Mouse (Mus musculus): Measurements from ENCODE around the gene Acoxl. TPM values are rescaled to one million over a fixed set of nuclear protein-coding genes. Genes with fewer than 3 reads are reported as not detected.

Acoxl gene
- total and polyA plus RNA-seq, 3 experiments: 0.05 TPM; not detected in 1

DNA sequence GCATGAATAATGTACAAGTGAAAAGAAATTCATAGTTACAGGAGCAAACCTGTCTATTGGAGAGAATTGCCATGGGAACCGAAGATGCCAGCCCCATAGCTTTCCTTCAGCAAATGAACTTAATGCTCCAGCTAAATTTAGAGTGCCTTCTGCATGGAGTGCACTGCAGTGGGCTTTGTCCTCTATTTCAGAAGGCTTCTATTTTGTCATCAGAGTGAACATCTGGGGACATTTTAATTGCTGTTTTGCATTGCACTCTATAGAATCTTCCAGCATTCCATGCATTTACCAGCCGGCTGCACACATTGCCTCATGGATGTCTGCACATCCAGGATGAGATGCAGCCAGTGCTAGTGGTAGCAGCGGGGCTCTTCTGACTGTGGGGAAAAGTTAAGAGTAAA is 94.9 kb downstream of the Acoxl start:
- Histone ChIP-seq H3K36me3 (replicated peaks) (no peaks in the 10 kb centered on the region), H3K27me3 (ENCODE audit: insufficient read depth, low read length) (peaks cover 7% of the 10 kb centered on the region; the same call in 1 of the 2 replicates), H3K4me1 (ENCODE audit: insufficient read depth, low read depth, low read length) (peaks cover 10% of the 10 kb centered on the region; the same call in 1 of the 2 replicates), H3K4me3 (ENCODE audit: low read depth, low read length) (no peak overlapping the region), H3K9me3 (replicated peaks) (no peaks in the 10 kb centered on the region)
- ATAC-seq (ENCODE audit: extremely low read depth, insufficient number of reproducible peaks, low FRiP score, poor library complexity, severe bottlenecking) (no peak), DNase-seq (ENCODE audit: low spot score) (no peak)
- TF ChIP-seq POLR2AphosphoS5 (IDR thresholded peaks at IDR 0.05; ENCODE audit: insufficient replicate concordance, low read depth, low read length): no peak

- H3K27me3 ChIP-seq (ENCODE audit: insufficient read depth, low read length): peaks cover 12% of the 10 kb centered on the region
- no peak overlapping the region for H3K4me3 ChIP-seq (ENCODE audit: low read depth, low read length)
- no peaks in the 10 kb centered on the region for H3K9me3 ChIP-seq (replicated peaks)
- ATAC-seq (ENCODE audit: extremely low read depth, insufficient number of reproducible peaks, low FRiP score, poor library complexity, severe bottlenecking) (no peak), DNase-seq (ENCODE audit: low spot score) (no peak)
- TF ChIP-seq POLR2AphosphoS5 (IDR thresholded peaks at IDR 0.05; ENCODE audit: insufficient replicate concordance, low read depth, low read length): no peak
- TF ChIP-seq CTCF (IDR thresholded peaks at IDR 0.05; ENCODE audit: low read depth, low read length): no peak
- no peak for TF ChIP-seq TAL1 (conservative IDR thresholded peaks at IDR 0.05; ENCODE audit: low read depth, low read length)
- no peak for TF ChIP-seq GATA2 (IDR thresholded peaks at IDR 0.05; ENCODE audit: borderline replicate concordance, low read depth, low read length)
- no peak for TF ChIP-seq GATA1 (IDR thresholded peaks at IDR 0.05; ENCODE audit: borderline replicate concordance, low read length)
- no peaks in the 10 kb centered on the region for H3K36me3 ChIP-seq (replicated peaks)
- H3K4me1 ChIP-seq (ENCODE audit: insufficient read depth, low read depth, low read length): no peaks in the 10 kb centered on the region; the same call in 1 of the 2 replicates
These were observed 98.4 kb downstream of the Acoxl start for GRCm38 (mm10) chr2:127937079-127937478.

- no peak for ATAC-seq (ENCODE audit: extremely low read depth, insufficient number of reproducible peaks, low FRiP score, poor library complexity, severe bottlenecking)
- no peaks in the 10 kb centered on the region; the same call in 1 of the 2 replicates for H3K4me1 ChIP-seq (ENCODE audit: insufficient read depth, low read depth, low read length)
- DNase-seq (ENCODE audit: low spot score): no peak
- no peak overlapping the region for H3K4me3 ChIP-seq (ENCODE audit: low read depth, low read length)
- peaks cover 13% of the 10 kb centered on the region for H3K27me3 ChIP-seq (ENCODE audit: insufficient read depth, low read length)
- TF ChIP-seq GATA1 (IDR thresholded peaks at IDR 0.05; ENCODE audit: borderline replicate concordance, low read length): no peak
- no peak for TF ChIP-seq TAL1 (conservative IDR thresholded peaks at IDR 0.05; ENCODE audit: low read depth, low read length)
- no peak for TF ChIP-seq GATA2 (IDR thresholded peaks at IDR 0.05; ENCODE audit: borderline replicate concordance, low read depth, low read length)
- no peak for TF ChIP-seq CTCF (IDR thresholded peaks at IDR 0.05; ENCODE audit: low read depth, low read length)
- no peak for TF ChIP-seq POLR2AphosphoS5 (IDR thresholded peaks at IDR 0.05; ENCODE audit: insufficient replicate concordance, low read depth, low read length)
- H3K9me3 ChIP-seq (replicated peaks): no peaks in the 10 kb centered on the region
- no peaks in the 10 kb centered on the region for H3K36me3 ChIP-seq (replicated peaks)
These were observed 100.5 kb downstream of the Acoxl start for GRCm38 (mm10) chr2:127939206-127939605.

DNA sequence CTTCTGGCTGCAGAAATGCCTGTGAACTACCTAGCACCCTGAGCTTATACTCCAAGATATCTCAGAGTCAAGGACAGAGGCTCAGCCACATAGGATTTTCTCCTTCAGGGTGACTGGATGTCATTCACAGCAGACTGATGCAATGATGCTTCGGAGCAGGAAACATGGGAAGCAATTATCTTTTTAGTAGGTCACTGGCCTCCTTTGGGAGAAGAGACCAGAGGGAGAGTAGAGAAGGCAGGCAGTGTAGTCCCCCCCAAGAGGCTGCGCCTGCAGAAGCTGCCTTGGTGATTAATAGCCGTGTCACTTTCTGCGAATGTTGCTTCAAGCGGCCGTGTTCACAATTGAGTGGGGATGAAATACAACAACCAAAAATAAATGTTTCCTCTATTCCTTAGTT is 121.9 kb downstream of the Acoxl start:
- Histone ChIP-seq H3K9me3 (replicated peaks) (no peaks in the 10 kb centered on the region), H3K4me1 (ENCODE audit: insufficient read depth, low read depth, low read length) (no peaks in the 10 kb centered on the region), H3K4me3 (ENCODE audit: low read depth, low read length) (no peak overlapping the region), H3K36me3 (replicated peaks) (no peaks in the 10 kb centered on the region), H3K27me3 (ENCODE audit: insufficient read depth, low read length) (peaks cover 7% of the 10 kb centered on the region)
- TF ChIP-seq CTCF (IDR thresholded peaks at IDR 0.05; ENCODE audit: low read depth, low read length) (no peak), TAL1 (conservative IDR thresholded peaks at IDR 0.05; ENCODE audit: low read depth, low read length) (no peak), GATA2 (IDR thresholded peaks at IDR 0.05; ENCODE audit: borderline replicate concordance, low read depth, low read length) (no peak), GATA1 (IDR thresholded peaks at IDR 0.05; ENCODE audit: borderline replicate concordance, low read length) (no peak), POLR2AphosphoS5 (IDR thresholded peaks at IDR 0.05; ENCODE audit: insufficient replicate concordance, low read depth, low read length) (no peak)
- no peak for DNase-seq (ENCODE audit: low spot score)
- no peak for ATAC-seq (ENCODE audit: extremely low read depth, insufficient number of reproducible peaks, low FRiP score, poor library complexity, severe bottlenecking)

DNA sequence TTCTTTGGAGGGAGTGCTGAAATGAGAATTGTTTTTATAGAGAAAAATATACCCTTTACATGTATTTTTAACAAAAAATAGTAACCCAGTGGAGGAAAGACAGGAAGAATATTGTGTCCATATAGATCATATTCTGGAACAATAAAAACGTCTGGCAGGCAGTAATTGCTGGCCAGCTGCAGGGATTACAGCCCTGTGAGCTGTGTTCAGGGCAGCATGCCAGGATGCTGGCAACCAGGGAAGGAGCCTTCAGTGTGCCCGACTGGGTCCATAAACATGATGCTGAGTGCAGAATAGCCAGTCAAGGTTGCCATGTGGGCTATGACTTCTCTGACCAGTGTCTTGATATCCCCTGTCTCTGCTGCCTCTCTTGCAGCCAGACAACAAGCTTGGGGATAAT is 122.5 kb downstream of the Acoxl start:
- H3K4me1 ChIP-seq (ENCODE audit: insufficient read depth, low read depth, low read length): no peaks in the 10 kb centered on the region
- no peaks in the 10 kb centered on the region for H3K36me3 ChIP-seq (replicated peaks)
- H3K27me3 ChIP-seq (ENCODE audit: insufficient read depth, low read length): peaks cover 7% of the 10 kb centered on the region
- TF ChIP-seq CTCF (IDR thresholded peaks at IDR 0.05; ENCODE audit: low read depth, low read length) (no peak), TAL1 (conservative IDR thresholded peaks at IDR 0.05; ENCODE audit: low read depth, low read length) (no peak), GATA1 (IDR thresholded peaks at IDR 0.05; ENCODE audit: borderline replicate concordance, low read length) (no peak), POLR2AphosphoS5 (IDR thresholded peaks at IDR 0.05; ENCODE audit: insufficient replicate concordance, low read depth, low read length) (no peak), GATA2 (IDR thresholded peaks at IDR 0.05; ENCODE audit: borderline replicate concordance, low read depth, low read length) (no peak)
- H3K9me3 ChIP-seq (replicated peaks): no peaks in the 10 kb centered on the region
- ATAC-seq (ENCODE audit: extremely low read depth, insufficient number of reproducible peaks, low FRiP score, poor library complexity, severe bottlenecking) (no peak), DNase-seq (ENCODE audit: low spot score) (no peak)
- H3K4me3 ChIP-seq (ENCODE audit: low read depth, low read length): no peak overlapping the region

DNA sequence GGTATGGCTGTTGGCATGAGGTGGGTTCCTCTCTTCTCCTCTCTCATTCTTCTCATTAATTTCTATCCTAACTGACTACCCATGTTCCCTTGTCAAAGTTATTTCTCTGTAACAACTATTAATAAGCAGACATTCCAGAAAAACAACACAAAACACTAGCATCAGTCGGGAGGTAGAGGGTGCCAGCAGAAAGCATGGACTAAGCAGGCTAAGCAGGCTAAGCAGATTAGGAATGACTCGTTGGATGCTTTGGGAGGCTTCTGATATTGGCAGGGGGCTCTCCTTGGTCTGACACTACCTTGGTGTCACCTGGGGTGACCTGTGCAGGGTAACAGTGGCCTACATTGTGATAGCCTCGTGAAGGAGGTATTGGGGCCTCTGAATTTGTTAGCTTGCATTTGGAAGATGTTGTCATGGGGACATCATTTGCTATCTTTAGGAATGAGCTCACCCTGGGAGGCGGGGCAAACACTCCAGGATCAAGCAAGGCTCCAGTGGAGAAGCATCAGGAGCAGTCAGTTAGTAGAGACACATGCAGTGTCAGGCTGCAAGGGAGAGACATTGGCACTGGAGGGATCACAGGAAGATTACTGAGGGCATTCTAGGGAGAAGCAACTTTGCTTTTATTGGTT is 123.2 kb downstream of the Acoxl start:
- H3K9me3 ChIP-seq (replicated peaks): no peaks in the 10 kb centered on the region
- no peak for DNase-seq (ENCODE audit: low spot score)
- ATAC-seq (ENCODE audit: extremely low read depth, insufficient number of reproducible peaks, low FRiP score, poor library complexity, severe bottlenecking): no peak
- TF ChIP-seq GATA1 (IDR thresholded peaks at IDR 0.05; ENCODE audit: borderline replicate concordance, low read length): no peak
- no peak for TF ChIP-seq TAL1 (conservative IDR thresholded peaks at IDR 0.05; ENCODE audit: low read depth, low read length)
- no peak for TF ChIP-seq GATA2 (IDR thresholded peaks at IDR 0.05; ENCODE audit: borderline replicate concordance, low read depth, low read length)
- TF ChIP-seq CTCF (IDR thresholded peaks at IDR 0.05; ENCODE audit: low read depth, low read length): no peak
- no peak for TF ChIP-seq POLR2AphosphoS5 (IDR thresholded peaks at IDR 0.05; ENCODE audit: insufficient replicate concordance, low read depth, low read length)
- no peaks in the 10 kb centered on the region for H3K36me3 ChIP-seq (replicated peaks)
- H3K27me3 ChIP-seq (ENCODE audit: insufficient read depth, low read length): peaks cover 7% of the 10 kb centered on the region
- H3K4me1 ChIP-seq (ENCODE audit: insufficient read depth, low read depth, low read length): no peaks in the 10 kb centered on the region
- no peak overlapping the region for H3K4me3 ChIP-seq (ENCODE audit: low read depth, low read length)
